Mouse (Mus musculus): ENCODE data around the gene Nfyb.

GRCm38 (mm10) chr10:82746988-82747850 is 16.7 kb downstream of the Nfyb start:
- TF ChIP-seq EP300 (IDR thresholded peaks at IDR 0.05; ENCODE audit: low read depth): no peak
- TF ChIP-seq CTCF (IDR thresholded peaks at IDR 0.05; ENCODE audit: low read depth): no peak

All from liver, postnatal 0 days (tissue).